Mouse (Mus musculus): ENCODE measurements around the gene Pan3. TPM values are rescaled to one million over a fixed set of nuclear protein-coding genes. Genes with fewer than 3 reads are reported as not detected.

Pan3 gene
- polyA plus RNA-seq (2015; fragmentation: Nextera tagmentation; extraction: Ambion mirVana): 43.8 and 44.7 TPM in 2 replicates

GRCm38 (mm10) chr5:147429535-147430305, at the start of gene Pan3:
Gene Pan3, plus strand, starts transcription at chr5:147430161.
- Histone ChIP-seq H3K9me3 (replicated peaks; ENCODE audit: control insufficient read depth, low read length) (no peaks in the 10 kb centered on the region), H3K27me3 (ENCODE audit: control insufficient read depth, insufficient read depth, low read length) (no peaks in the 10 kb centered on the region), H3K9ac (ENCODE audit: low read length) (peak within 1 kb of the TSS; percentile 100), H3K4me2 (ENCODE audit: low read depth, low read length) (peak within 1 kb of the TSS; percentile 92), H3K27ac (ENCODE audit: low read length) (peak within 1 kb of the TSS; percentile 99), H3K4me3 (ENCODE audit: low read length) (peak within 1 kb of the TSS; percentile 98), H3K4me1 (ENCODE audit: control insufficient read depth, insufficient read depth, low read length) (peaks cover 25% of the 10 kb centered on the region), H3K36me3 (ENCODE audit: control insufficient read depth, insufficient read depth) (no peaks in the 10 kb centered on the region)
- peak; percentile 87 for ATAC-seq (replicated peaks; ENCODE audit: extremely low read depth, insufficient read depth, low FRiP score)
- under 1% methylated on average over 51 of the region's 51 CpGs for WGBS

- H3K4me3 ChIP-seq (ENCODE audit: low read length): no peak overlapping the region
- ATAC-seq (replicated peaks; ENCODE audit: extremely low read depth, insufficient read depth, low FRiP score): no peak
- no peak overlapping the region for H3K27ac ChIP-seq (ENCODE audit: low read length)
- H3K4me2 ChIP-seq (ENCODE audit: low read depth, low read length): no peak overlapping the region
- no peaks in the 10 kb centered on the region for H3K27me3 ChIP-seq (ENCODE audit: control insufficient read depth, insufficient read depth, low read length)
- 65% methylated on average over 10 of the region's 10 CpGs for WGBS
- no peaks in the 10 kb centered on the region for H3K36me3 ChIP-seq (ENCODE audit: control insufficient read depth, insufficient read depth)
- no peaks in the 10 kb centered on the region for H3K4me1 ChIP-seq (ENCODE audit: control insufficient read depth, insufficient read depth, low read length)
- H3K9ac ChIP-seq (ENCODE audit: low read length): no peak overlapping the region
- H3K9me3 ChIP-seq (replicated peaks; ENCODE audit: control insufficient read depth, low read length): peaks cover 2% of the 10 kb centered on the region; the same call in 1 of the 2 replicates
Observed at GRCm38 (mm10) chr5:147381396-147381795, 48.6 kb upstream of the Pan3 start.

GRCm38 (mm10) chr5:147386865-147387264, 43.1 kb upstream of the Pan3 start:
- no peaks in the 10 kb centered on the region for H3K27me3 ChIP-seq (ENCODE audit: control insufficient read depth, insufficient read depth, low read length)
- no peak overlapping the region for H3K27ac ChIP-seq (ENCODE audit: low read length)
- 71% methylated on average over 13 of the region's 13 CpGs for WGBS
- ATAC-seq (replicated peaks; ENCODE audit: extremely low read depth, insufficient read depth, low FRiP score): no peak
- no peaks in the 10 kb centered on the region for H3K9me3 ChIP-seq (replicated peaks; ENCODE audit: control insufficient read depth, low read length)
- H3K4me2 ChIP-seq (ENCODE audit: low read depth, low read length): no peak overlapping the region
- H3K4me1 ChIP-seq (ENCODE audit: control insufficient read depth, insufficient read depth, low read length): no peaks in the 10 kb centered on the region
- no peak overlapping the region for H3K4me3 ChIP-seq (ENCODE audit: low read length)
- H3K36me3 ChIP-seq (ENCODE audit: control insufficient read depth, insufficient read depth): no peaks in the 10 kb centered on the region
- H3K9ac ChIP-seq (ENCODE audit: low read length): no peak overlapping the region

DNA sequence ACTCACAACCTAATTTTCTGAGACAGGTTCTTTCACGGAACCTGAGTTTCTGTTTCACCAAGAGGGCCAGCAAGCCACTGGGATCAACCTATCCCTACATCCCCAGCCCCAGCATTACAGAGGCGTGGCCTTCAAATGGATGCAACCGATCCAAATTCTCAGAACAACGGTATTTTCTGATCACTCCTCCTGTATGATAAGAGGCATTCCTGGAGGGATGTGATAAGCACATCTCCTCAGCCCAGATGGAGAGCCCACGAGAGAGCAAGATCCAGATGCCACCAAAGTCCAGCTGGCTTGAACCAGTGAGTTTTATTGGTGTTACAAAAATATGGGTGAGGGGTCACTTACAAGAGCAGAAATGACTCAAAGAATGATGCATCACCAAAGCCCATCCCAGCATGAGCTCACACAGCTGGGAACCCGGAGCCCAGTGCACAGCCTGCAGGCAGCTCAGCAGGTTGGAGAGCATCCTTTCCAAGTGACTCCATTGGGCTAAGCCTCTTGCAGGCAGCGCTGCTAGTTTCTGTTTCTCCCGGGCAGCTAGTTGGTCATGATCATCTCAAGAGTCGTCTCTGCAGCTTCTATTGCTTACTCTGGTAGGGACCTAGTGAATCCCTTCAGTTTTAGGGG, 41.5 kb upstream of the Pan3 start:
- no peak overlapping the region for H3K4me2 ChIP-seq (ENCODE audit: low read depth, low read length)
- no peaks in the 10 kb centered on the region for H3K27me3 ChIP-seq (ENCODE audit: control insufficient read depth, insufficient read depth, low read length)
- H3K9me3 ChIP-seq (replicated peaks; ENCODE audit: control insufficient read depth, low read length): no peaks in the 10 kb centered on the region
- H3K36me3 ChIP-seq (ENCODE audit: control insufficient read depth, insufficient read depth): no peaks in the 10 kb centered on the region
- 63% methylated on average over 9 of the region's 9 CpGs for WGBS
- ATAC-seq (replicated peaks; ENCODE audit: extremely low read depth, insufficient read depth, low FRiP score): no peak
- no peak overlapping the region for H3K4me3 ChIP-seq (ENCODE audit: low read length)
- no peak overlapping the region for H3K9ac ChIP-seq (ENCODE audit: low read length)
- no peak overlapping the region for H3K27ac ChIP-seq (ENCODE audit: low read length)
- no peaks in the 10 kb centered on the region for H3K4me1 ChIP-seq (ENCODE audit: control insufficient read depth, insufficient read depth, low read length)

GRCm38 (mm10) chr5:147389052-147389451, 40.9 kb upstream of the Pan3 start:
- H3K9ac ChIP-seq (ENCODE audit: low read length): no peak overlapping the region
- H3K4me3 ChIP-seq (ENCODE audit: low read length): no peak overlapping the region
- WGBS: 80% methylated on average over 5 of the region's 5 CpGs
- H3K27ac ChIP-seq (ENCODE audit: low read length): no peak overlapping the region
- H3K36me3 ChIP-seq (ENCODE audit: control insufficient read depth, insufficient read depth): no peaks in the 10 kb centered on the region
- ATAC-seq (replicated peaks; ENCODE audit: extremely low read depth, insufficient read depth, low FRiP score): no peak
- no peaks in the 10 kb centered on the region for H3K4me1 ChIP-seq (ENCODE audit: control insufficient read depth, insufficient read depth, low read length)
- H3K27me3 ChIP-seq (ENCODE audit: control insufficient read depth, insufficient read depth, low read length): no peaks in the 10 kb centered on the region
- H3K9me3 ChIP-seq (replicated peaks; ENCODE audit: control insufficient read depth, low read length): no peaks in the 10 kb centered on the region
- H3K4me2 ChIP-seq (ENCODE audit: low read depth, low read length): no peak overlapping the region

GRCm38 (mm10) chr5:147390772-147391171, 39.2 kb upstream of the Pan3 start:
- H3K4me3 ChIP-seq (ENCODE audit: low read length): no peak overlapping the region
- H3K4me1 ChIP-seq (ENCODE audit: control insufficient read depth, insufficient read depth, low read length): no peaks in the 10 kb centered on the region
- no peaks in the 10 kb centered on the region for H3K36me3 ChIP-seq (ENCODE audit: control insufficient read depth, insufficient read depth)
- H3K4me2 ChIP-seq (ENCODE audit: low read depth, low read length): no peak overlapping the region
- WGBS: 38% methylated on average over 2 of the region's 2 CpGs
- 0 out of 2 replicates have a peak, but pooled peaks cover 2% of the 10 kb centered on the region for H3K9me3 ChIP-seq (replicated peaks; ENCODE audit: control insufficient read depth, low read length)
- H3K27ac ChIP-seq (ENCODE audit: low read length): no peak overlapping the region
- H3K27me3 ChIP-seq (ENCODE audit: control insufficient read depth, insufficient read depth, low read length): no peaks in the 10 kb centered on the region
- no peak for ATAC-seq (replicated peaks; ENCODE audit: extremely low read depth, insufficient read depth, low FRiP score)
- no peak overlapping the region for H3K9ac ChIP-seq (ENCODE audit: low read length)

GRCm38 (mm10) chr5:147392667-147393213, 37.2 kb upstream of the Pan3 start:
- Histone ChIP-seq H3K4me3 (ENCODE audit: low read length) (no peak overlapping the region), H3K27me3 (ENCODE audit: control insufficient read depth, insufficient read depth, low read length) (peaks cover 2% of the 10 kb centered on the region; the same call in 1 of the 2 replicates), H3K36me3 (ENCODE audit: control insufficient read depth, insufficient read depth) (no peaks in the 10 kb centered on the region), H3K4me2 (ENCODE audit: low read depth, low read length) (no peak overlapping the region), H3K4me1 (ENCODE audit: control insufficient read depth, insufficient read depth, low read length) (no peaks in the 10 kb centered on the region), H3K9me3 (replicated peaks; ENCODE audit: control insufficient read depth, low read length) (0 out of 2 replicates have a peak, but pooled peaks cover 2% of the 10 kb centered on the region), H3K9ac (ENCODE audit: low read length) (no peak overlapping the region), H3K27ac (ENCODE audit: low read length) (no peak overlapping the region)
- WGBS: 68% methylated on average over 12 of the region's 12 CpGs
- no peak for ATAC-seq (replicated peaks; ENCODE audit: extremely low read depth, insufficient read depth, low FRiP score)

DNA sequence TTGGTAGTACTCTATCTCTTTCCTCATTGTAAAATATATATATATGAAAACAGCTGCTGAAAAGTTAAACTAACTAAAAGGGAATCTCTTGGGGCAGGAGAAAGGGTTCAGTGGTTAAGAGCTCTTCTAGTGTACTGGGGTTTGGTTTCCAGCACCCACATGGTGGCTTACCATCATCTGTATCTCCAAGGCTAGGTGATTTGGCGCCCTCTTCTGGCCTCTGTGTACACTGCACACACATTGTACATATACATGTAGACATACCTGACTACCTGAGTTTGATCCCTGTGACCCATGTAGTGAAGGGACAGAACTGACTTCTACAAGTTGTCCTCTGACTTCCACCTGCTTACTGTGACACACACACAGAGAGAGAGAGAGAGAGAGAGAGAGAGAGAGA, 34.9 kb upstream of the Pan3 start:
- no peaks in the 10 kb centered on the region for H3K36me3 ChIP-seq (ENCODE audit: control insufficient read depth, insufficient read depth)
- no peak overlapping the region for H3K4me3 ChIP-seq (ENCODE audit: low read length)
- peaks cover 2% of the 10 kb centered on the region; the same call in 1 of the 2 replicates for H3K4me1 ChIP-seq (ENCODE audit: control insufficient read depth, insufficient read depth, low read length)
- ATAC-seq (replicated peaks; ENCODE audit: extremely low read depth, insufficient read depth, low FRiP score): no peak
- H3K4me2 ChIP-seq (ENCODE audit: low read depth, low read length): no peak overlapping the region
- 0 out of 2 replicates have a peak, but pooled peaks cover 2% of the 10 kb centered on the region for H3K9me3 ChIP-seq (replicated peaks; ENCODE audit: control insufficient read depth, low read length)
- no peak overlapping the region for H3K9ac ChIP-seq (ENCODE audit: low read length)
- WGBS: 15% methylated on average over 1 of the region's 1 CpGs
- no peak overlapping the region for H3K27ac ChIP-seq (ENCODE audit: low read length)
- peaks cover 24% of the 10 kb centered on the region for H3K27me3 ChIP-seq (ENCODE audit: control insufficient read depth, insufficient read depth, low read length)

Measured in heart, embryonic 16.5 days (tissue).